Mouse (Mus musculus): Measurements from ENCODE around the gene 2610528J11Rik.

DNA sequence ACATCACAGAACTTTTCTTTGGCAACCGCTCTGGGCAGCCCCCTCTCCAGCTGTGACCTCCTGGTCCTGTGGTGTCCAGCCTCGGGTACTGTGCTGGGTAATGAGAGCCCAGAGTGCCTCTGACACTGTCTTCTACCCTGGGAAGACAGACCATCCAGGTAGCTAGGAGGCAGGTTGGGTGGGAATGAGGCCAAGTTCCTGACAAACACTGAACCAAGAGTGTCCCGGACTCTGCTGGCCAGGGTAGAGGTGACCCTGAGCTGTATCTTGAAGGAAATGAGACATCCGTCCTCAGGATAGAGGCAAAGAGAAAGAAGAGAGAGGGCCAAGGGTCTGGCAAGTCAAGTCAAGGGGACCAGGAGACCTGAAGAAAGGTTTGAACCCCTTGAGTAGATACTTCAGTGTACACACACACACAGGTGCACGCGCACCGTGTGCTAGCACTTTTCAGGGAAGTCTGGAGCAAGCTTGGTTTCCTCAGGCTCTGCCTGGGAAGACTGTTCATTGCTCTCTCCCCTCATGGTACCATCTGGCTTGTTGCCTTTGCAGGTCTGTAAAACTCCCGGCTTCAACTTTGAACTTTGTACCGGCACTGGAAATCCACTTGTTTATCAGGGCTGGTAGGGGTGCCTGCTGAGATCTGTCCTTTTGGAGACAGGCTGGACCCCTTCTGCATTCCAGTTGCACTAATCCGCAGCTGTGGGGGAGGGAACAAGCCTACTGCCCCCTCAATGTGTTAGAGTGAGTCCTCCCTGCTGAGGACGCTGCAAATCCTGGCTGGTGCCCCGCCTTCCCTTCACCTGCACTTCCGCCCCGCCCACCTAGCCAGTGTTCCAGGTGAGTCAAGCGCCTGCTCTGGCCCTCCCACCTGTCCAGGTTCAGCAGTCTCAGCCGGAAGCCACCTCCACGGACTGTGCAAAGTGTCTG lies at the start of gene 2610528J11Rik:
- TF ChIP-seq GATA1 (IDR thresholded peaks at IDR 0.05; ENCODE audit: low read length) (no peak), TAL1 (IDR thresholded peaks at IDR 0.05; ENCODE audit: low read length) (no peak)
